Mouse (Mus musculus) MEL (cell line): ENCODE data around the gene Barx2. TPM values are rescaled to one million over a fixed set of nuclear protein-coding genes. Genes with fewer than 3 reads are reported as not detected.

ENCODE experiments used
- DNase-seq: peaks from one replicate; pipeline ENCODE4 v3.0.0; 2011; ENCODE audit warnings: low read depth, low spot score
- H3K27ac ChIP-seq: 2 replicates; pipeline ENCODE4 v1.5.1; 2012; ENCODE audit warnings: low read depth, mild to moderate bottlenecking, control low read depth, low read length, moderate library complexity; ENCODE audit not compliant: control insufficient read depth
- H3K27me3 ChIP-seq, 2 experiments: fragments of 150-350 bp in 1 of 2; sonication (generic) in 1 of 2; 2 replicates each; pipeline ENCODE4 v1.6.1; 2012; ENCODE audit warnings: low read length in 2 of 2, mild to moderate bottlenecking in 2 of 2, improper control_type of control experiment in 1 of 2, moderate library complexity in 1 of 2; ENCODE audit not compliant: insufficient read depth in 2 of 2, control insufficient read depth in 1 of 2
- H3K36me3 ChIP-seq, 2 experiments: 2 replicates each; pipeline ENCODE4 v1.6.1; 2012 to 2014; ENCODE audit warnings: low read length in 2 of 2, improper control_type of control experiment in 1 of 2, inconsistent platforms in 1 of 2, mild to moderate bottlenecking in 1 of 2; ENCODE audit not compliant: insufficient read depth in 2 of 2, control insufficient read depth in 1 of 2
- H3K4me1 ChIP-seq, 2 experiments: fragments of 150-350 bp in 1 of 2; sonication (generic) in 1 of 2; 2 replicates each; pipeline ENCODE4 v1.6.1; 2012; ENCODE audit warnings: low read length in 2 of 2, improper control_type of control experiment in 1 of 2, mild to moderate bottlenecking in 1 of 2; ENCODE audit not compliant: insufficient read depth in 2 of 2, control insufficient read depth in 1 of 2
- H3K4me3 ChIP-seq, 2 experiments: fragments of 150-350 bp in 1 of 2; sonication (generic) in 1 of 2; 2 replicates each; pipeline ENCODE4 v1.5.1; 2012; ENCODE audit warnings: low read depth in 2 of 2, low read length in 2 of 2, mild to moderate bottlenecking in 2 of 2, moderate library complexity in 2 of 2, control low read depth in 1 of 2, improper control_type of control experiment in 1 of 2; ENCODE audit not compliant: control insufficient read depth in 1 of 2, insufficient read depth in 1 of 2
- H3K79me2 ChIP-seq: 2 replicates; pipeline ENCODE4 v1.6.1; 2012; ENCODE audit warnings: mild to moderate bottlenecking, low read length, moderate library complexity; ENCODE audit not compliant: control insufficient read depth, poor library complexity, insufficient read depth
- H3K9ac ChIP-seq: 2 replicates; pipeline ENCODE4 v1.6.1; 2012; ENCODE audit warnings: low read depth, mild to moderate bottlenecking, control low read depth, low read length, moderate library complexity; ENCODE audit not compliant: control insufficient read depth, poor library complexity, severe bottlenecking
- H3K9me3 ChIP-seq: fragments of 150-350 bp; sonication (generic); replicated peaks from 2 replicates; pipeline ENCODE4 v1.6.1; 2012; ENCODE audit warnings: mild to moderate bottlenecking, low read length, improper control_type of control experiment, moderate library complexity; ENCODE audit not compliant: insufficient read depth
- BHLHE40 ChIP-seq: IDR thresholded peaks from 2 replicates; pipeline ENCODE4 v1.6.1; 2012; ENCODE audit warnings: low read depth, mild to moderate bottlenecking, inconsistent platforms, low read length, improper control_type of control experiment, borderline replicate concordance
- CHD1 ChIP-seq: IDR thresholded peaks from 2 replicates; pipeline ENCODE4 v1.6.1; 2012; ENCODE audit warnings: low read depth, mild to moderate bottlenecking, inconsistent platforms, low read length, improper control_type of control experiment
- CHD2 ChIP-seq: IDR thresholded peaks from 2 replicates; pipeline ENCODE4 v1.6.1; 2011; ENCODE audit warnings: low read length, improper control_type of control experiment
- CTCF ChIP-seq, 3 experiments: IDR thresholded peaks in 2 of 3; conservative IDR thresholded peaks in 1 of 3; 2 replicates each; pipeline ENCODE4 v1.5.1; 2011 to 2012; ENCODE audit warnings: low read length in 3 of 3, low read depth in 2 of 3, mild to moderate bottlenecking in 2 of 3, improper control_type of control experiment in 1 of 3, inconsistent platforms in 1 of 3, mixed read lengths in 1 of 3, moderate library complexity in 1 of 3; ENCODE audit not compliant: control insufficient read depth in 1 of 3, insufficient read depth in 1 of 3, poor library complexity in 1 of 3, severe bottlenecking in 1 of 3
- ETS1 ChIP-seq: IDR thresholded peaks from 2 replicates; pipeline ENCODE4 v1.6.1; 2012; ENCODE audit warnings: low read depth, mild to moderate bottlenecking, inconsistent platforms, low read length, improper control_type of control experiment, moderate library complexity
- HCFC1 ChIP-seq: IDR thresholded peaks from 2 replicates; pipeline ENCODE4 v1.6.1; 2012; ENCODE audit warnings: low read depth, mild to moderate bottlenecking, inconsistent platforms, low read length, improper control_type of control experiment, moderate library complexity
- JUND ChIP-seq: IDR thresholded peaks from 2 replicates; pipeline ENCODE4 v1.6.1; 2011; ENCODE audit warnings: low read depth, mild to moderate bottlenecking, improper control_type of control experiment, low read length
- MAFK ChIP-seq: IDR thresholded peaks from 2 replicates; pipeline ENCODE4 v1.6.1; 2011; ENCODE audit warnings: low read depth, mild to moderate bottlenecking, low read length, improper control_type of control experiment, borderline replicate concordance
- MAX ChIP-seq: IDR thresholded peaks from 2 replicates; pipeline ENCODE4 v1.6.1; 2011; ENCODE audit warnings: low read length, improper control_type of control experiment
- MAZ ChIP-seq: IDR thresholded peaks from 2 replicates; pipeline ENCODE4 v1.6.1; 2012; ENCODE audit warnings: low read depth, mild to moderate bottlenecking, inconsistent platforms, low read length, improper control_type of control experiment
- MEF2A ChIP-seq: IDR thresholded peaks from 2 replicates; pipeline ENCODE4 v1.6.1; 2014; ENCODE audit warnings: low read depth, mild to moderate bottlenecking, inconsistent platforms, low read length, improper control_type of control experiment; ENCODE audit not compliant: poor library complexity, insufficient replicate concordance, severe bottlenecking; ENCODE audit errors: extremely low read depth
- POLR2AphosphoS2 ChIP-seq: IDR thresholded peaks from 2 replicates; pipeline ENCODE4 v1.6.1; 2011; ENCODE audit warnings: low read length, improper control_type of control experiment
- POLR2AphosphoS5 ChIP-seq: IDR thresholded peaks from 2 replicates; pipeline ENCODE4 v1.6.1; 2012; ENCODE audit warnings: low read depth, borderline replicate concordance, mild to moderate bottlenecking, inconsistent platforms, low read length, moderate library complexity, mixed read lengths
- RCOR1 ChIP-seq: IDR thresholded peaks from 2 replicates; pipeline ENCODE4 v1.6.1; 2012; ENCODE audit warnings: low read depth, mild to moderate bottlenecking, inconsistent platforms, low read length, improper control_type of control experiment
- SMC3 ChIP-seq: IDR thresholded peaks from 2 replicates; pipeline ENCODE4 v1.6.1; 2011; ENCODE audit warnings: low read depth, low read length, improper control_type of control experiment
- TBP ChIP-seq: IDR thresholded peaks from 2 replicates; pipeline ENCODE4 v1.8.0; 2011; ENCODE audit warnings: low read depth, low read length, improper control_type of control experiment
- TCF12 ChIP-seq: IDR thresholded peaks from 2 replicates; pipeline ENCODE4 v1.6.1; 2014; ENCODE audit warnings: low read depth, mild to moderate bottlenecking, inconsistent platforms, low read length, improper control_type of control experiment, moderate library complexity
- UBTF ChIP-seq: IDR thresholded peaks from 2 replicates; pipeline ENCODE4 v1.6.1; 2012; ENCODE audit warnings: low read depth, mild to moderate bottlenecking, inconsistent platforms, low read length, improper control_type of control experiment, moderate library complexity, borderline replicate concordance; ENCODE audit not compliant: insufficient read depth
- USF1 ChIP-seq: IDR thresholded peaks from 2 replicates; pipeline ENCODE4 v1.6.1; 2014; ENCODE audit warnings: low read depth, mild to moderate bottlenecking, inconsistent platforms, low read length, improper control_type of control experiment, moderate library complexity
- ZC3H11A ChIP-seq: IDR thresholded peaks from 2 replicates; pipeline ENCODE4 v1.6.1; 2012; ENCODE audit warnings: low read depth, mild to moderate bottlenecking, inconsistent platforms, low read length, improper control_type of control experiment
- ZMIZ1 ChIP-seq: IDR thresholded peaks from 2 replicates; pipeline ENCODE4 v1.6.1; 2012; ENCODE audit warnings: low read depth, mild to moderate bottlenecking, inconsistent platforms, low read length, improper control_type of control experiment, moderate library complexity
- ZNF384 ChIP-seq: IDR thresholded peaks from 2 replicates; pipeline ENCODE4 v1.6.1; 2012; ENCODE audit warnings: low read depth, mild to moderate bottlenecking, inconsistent platforms, low read length, improper control_type of control experiment
- polyA plus RNA-seq, 2 experiments: library from polyadenylated mRNA; stranded (reverse) in 1 of 2; unstranded in 1 of 2; fragments of >175 nt in 1 of 2; fragments of >200 nt in 1 of 2; gene quantifications; 2 replicates each; pipeline versions ENCODE4 v1.2.1 to v1.2.4; 2012; ENCODE audit warnings: low replicate concordance in 2 of 2, low read depth in 1 of 2; ENCODE audit not compliant: insufficient read length in 2 of 2, insufficient read depth in 1 of 2, missing spikeins in 1 of 2
- total RNA-seq: library from RNA; depleted of rRNA; stranded (reverse); fragments of 300-350 nt; gene quantifications from 2 replicates; pipeline ENCODE4 v1.2.3, GENCODE M21; 2012

Gene Barx2
- total and polyA plus RNA-seq, 3 experiments: not detected

- DNase-seq: no peak
- no peaks in the 10 kb centered on the region for H3K79me2 ChIP-seq
- no peak overlapping the region for H3K4me3 ChIP-seq
- no peaks in the 10 kb centered on the region for H3K27me3 ChIP-seq
- TF ChIP-seq ZC3H11A: no peak
- no peak for TF ChIP-seq TCF12
- no peak for TF ChIP-seq CTCF (IDR thresholded peaks at IDR 0.05 in 2 of 3, conservative IDR thresholded peaks at IDR 0.05 in 1 of 3; ENCODE audit: control insufficient read depth in 1 of 3, insufficient read depth in 1 of 3, low read depth in 2 of 3, low read length in 3 of 3, poor library complexity in 1 of 3, severe bottlenecking in 1 of 3)
- no peak for TF ChIP-seq USF1
- TF ChIP-seq POLR2AphosphoS5: no peak
- no peak for TF ChIP-seq MAX
- no peak for TF ChIP-seq CHD2
- no peak for TF ChIP-seq JUND
- TF ChIP-seq ZNF384: no peak
- TF ChIP-seq HCFC1: no peak
- TF ChIP-seq MEF2A: no peak
- no peak for TF ChIP-seq POLR2AphosphoS2
- no peak for TF ChIP-seq SMC3
- no peaks in the 10 kb centered on the region for H3K36me3 ChIP-seq
- no peak overlapping the region for H3K9ac ChIP-seq
- H3K9me3 ChIP-seq: no peaks in the 10 kb centered on the region
- H3K4me1 ChIP-seq: no peaks in the 10 kb centered on the region
- no peak overlapping the region for H3K27ac ChIP-seq
Observed at GRCm38 (mm10) chr9:31871410-31871809, 41.9 kb downstream of the Barx2 start.

GRCm38 (mm10) chr9:31868823-31869460, 44.3 kb downstream of the Barx2 start:
- H3K9me3 ChIP-seq: no peaks in the 10 kb centered on the region
- TF ChIP-seq RCOR1 (no peak), ETS1 (no peak), UBTF (no peak), MAFK (no peak), CHD1 (no peak), BHLHE40 (no peak), JUND (no peak), TBP (no peak), MAZ (no peak), TCF12 (no peak), ZMIZ1 (no peak), MEF2A (no peak), POLR2AphosphoS2 (no peak)
- TF ChIP-seq, all 39 proteins: peak for 0

More at GRCm38 (mm10) chr9:31868823-31869460, 44.3 kb downstream of the Barx2 start:
- no peak overlapping the region for H3K27ac ChIP-seq
- H3K27me3 ChIP-seq: no peaks in the 10 kb centered on the region
- DNase-seq: no peak
- H3K4me3 ChIP-seq: no peak overlapping the region
- H3K79me2 ChIP-seq: no peaks in the 10 kb centered on the region
- H3K4me1 ChIP-seq: no peaks in the 10 kb centered on the region
- no peak overlapping the region for H3K9ac ChIP-seq
- no peaks in the 10 kb centered on the region for H3K36me3 ChIP-seq
